In genomic region chr3:103243491-103243890, GRCm38 (mm10) we compare ENCODE assay signal across 24 mouse cellular contexts. TPM values are rescaled to one million over a fixed set of nuclear protein-coding genes. Genes with fewer than 3 reads are reported as not detected.
DNase-seq lines count a peak whose midpoint lies in the region; ATAC-seq lines count a peak whose summit lies in the region.
"Had no signal": no experiment of that assay in that cellular context is flagged by ENCODE, and none has a peak within 500 bp of the region (broad histone marks: within the 10 kb centered on the region; RNA-seq: fewer than 3 reads in every experiment).

No protein-coding gene starts in this region.

- H3K36me3 ChIP-seq in forebrain, embryonic 11.5 days (ENCODE audit: control insufficient read depth, insufficient read depth, low read length): no peaks in the 10 kb centered on the region
- H3K36me3 ChIP-seq in forebrain, embryonic 13.5 days (ENCODE audit: poor library complexity, severe bottlenecking): no peaks in the 10 kb centered on the region
- no peaks in the 10 kb centered on the region for H3K36me3 ChIP-seq in kidney, embryonic 15.5 days
- H3K36me3 ChIP-seq: embryonic facial prominence, embryonic 15.5 days; forebrain, embryonic 12.5 days; G1E; heart, embryonic 15.5 days had no signal

- ATAC-seq in forebrain, embryonic 11.5 days (replicated peaks; ENCODE audit: low FRiP score): no peak
- ATAC-seq in forebrain, embryonic 13.5 days: no peak
- no peak for ATAC-seq in kidney, embryonic 15.5 days (replicated peaks; ENCODE audit: low FRiP score)
- ATAC-seq: CD4-positive, CD25-positive, alpha-beta regulatory T cell, adult 4 months; forebrain, postnatal 0 days had no signal

- H3K4me3 ChIP-seq in forebrain, embryonic 11.5 days (ENCODE audit: low read depth, low read length): no peak overlapping the region
- H3K4me3 ChIP-seq in forebrain, embryonic 13.5 days: no peak overlapping the region
- H3K4me3 ChIP-seq in kidney, embryonic 15.5 days (replicated peaks): no peak overlapping the region
- H3K4me3 ChIP-seq: embryonic facial prominence, embryonic 15.5 days; erythroblast, embryonic 14.5 days; forebrain, embryonic 12.5 days; heart, adult 2 months; heart, embryonic 15.5 days had no signal

- WGBS in forebrain, embryonic 11.5 days: 91% methylated on average over 2 of the region's 2 CpGs
- WGBS in forebrain, embryonic 13.5 days: 87% methylated on average over 2 of the region's 2 CpGs
- 34% methylated on average over 2 of the region's 2 CpGs for WGBS in kidney, embryonic 15.5 days

- no peaks in the 10 kb centered on the region for H3K4me1 ChIP-seq in forebrain, embryonic 11.5 days (replicated peaks; ENCODE audit: control insufficient read depth, insufficient read depth, low read length)
- H3K4me1 ChIP-seq in forebrain, embryonic 13.5 days: no peaks in the 10 kb centered on the region
- H3K4me1 ChIP-seq in kidney, embryonic 15.5 days: no peaks in the 10 kb centered on the region
- H3K4me1 ChIP-seq: embryonic facial prominence, embryonic 15.5 days; forebrain, embryonic 12.5 days; heart, embryonic 15.5 days had no signal

- no peaks in the 10 kb centered on the region; the same call in 1 of the 2 replicates for H3K9me3 ChIP-seq in forebrain, embryonic 11.5 days (ENCODE audit: control insufficient read depth, low read length)
- H3K9me3 ChIP-seq in forebrain, embryonic 13.5 days (replicated peaks): no peaks in the 10 kb centered on the region
- no peaks in the 10 kb centered on the region for H3K9me3 ChIP-seq in kidney, embryonic 15.5 days (replicated peaks)
- H3K9me3 ChIP-seq: embryonic facial prominence, embryonic 15.5 days; forebrain, embryonic 12.5 days; heart, embryonic 15.5 days had no signal

- no peak overlapping the region for H3K27ac ChIP-seq in forebrain, embryonic 11.5 days (ENCODE audit: low read depth, low read length)
- H3K27ac ChIP-seq in forebrain, embryonic 13.5 days: no peak overlapping the region
- H3K27ac ChIP-seq in kidney, embryonic 15.5 days: no peak overlapping the region
- H3K27ac ChIP-seq: embryonic facial prominence, embryonic 15.5 days; forebrain, embryonic 12.5 days; heart, adult 2 months; heart, embryonic 15.5 days had no signal

- no peaks in the 10 kb centered on the region for H3K27me3 ChIP-seq in forebrain, embryonic 11.5 days (ENCODE audit: control insufficient read depth, insufficient read depth, low read length)
- H3K27me3 ChIP-seq in forebrain, embryonic 13.5 days: no peaks in the 10 kb centered on the region
- H3K27me3 ChIP-seq in kidney, embryonic 15.5 days: no peaks in the 10 kb centered on the region
- H3K27me3 ChIP-seq: embryonic facial prominence, embryonic 15.5 days; forebrain, embryonic 12.5 days; heart, embryonic 15.5 days had no signal

- H3K4me2 ChIP-seq in forebrain, embryonic 11.5 days (ENCODE audit: low read depth, low read length, severe bottlenecking): no peak overlapping the region
- no peak overlapping the region for H3K4me2 ChIP-seq in forebrain, embryonic 13.5 days
- no peak overlapping the region for H3K4me2 ChIP-seq in kidney, embryonic 15.5 days
- H3K4me2 ChIP-seq: embryonic facial prominence, embryonic 15.5 days; forebrain, embryonic 12.5 days; heart, embryonic 11.5 days; heart, embryonic 15.5 days had no signal

- DNase-seq in forebrain, embryonic 11.5 days (ENCODE audit: low spot score): peak; percentile 24
- peak; percentile 17 to 29 for DNase-seq in kidney, adult 8-10 months
- DNase-seq in lung, postnatal 36 days: peak; percentile 20
- no peak for DNase-seq in lung, postnatal 4 days
- no peak for DNase-seq in urinary bladder, postnatal 10 days (ENCODE audit: low spot score)
- DNase-seq: adrenal gland, adult 8-10 months; adrenal gland, postnatal 36 days; B cell, adult 2 months; cerebellum, adult 2 months; cerebellum, postnatal 10 days; embryo, embryonic 11 days; forebrain, postnatal 0 days; gastrocnemius, postnatal 14 days; heart, adult 2 months; heart, postnatal 14 days had no signal

- H3K9ac ChIP-seq in forebrain, embryonic 11.5 days (ENCODE audit: low read length): no peak overlapping the region
- no peak overlapping the region for H3K9ac ChIP-seq in forebrain, embryonic 13.5 days
- H3K9ac ChIP-seq in kidney, embryonic 15.5 days: no peak overlapping the region
- H3K9ac ChIP-seq: embryonic facial prominence, embryonic 15.5 days; forebrain, embryonic 12.5 days; forebrain, postnatal 0 days; heart, embryonic 15.5 days had no signal

RNA-seq across cellular contexts. Expression of gene Trim33, which starts 35.6 kb away (rescaled TPM):
- 32.8 and 41.5 TPM in 2 replicates for polyA plus RNA-seq in forebrain, embryonic 11.5 days (2014; fragmentation: Nextera tagmentation; extraction: Ambion mirVana)
- 33.0 and 33.7 TPM in 2 replicates for polyA plus RNA-seq in forebrain, embryonic 13.5 days (2015; fragmentation: Nextera tagmentation; extraction: Ambion mirVana)
- polyA plus RNA-seq in kidney, embryonic 15.5 days (2015; fragmentation: Nextera tagmentation; extraction: Ambion mirVana): 26.7 and 29.7 TPM in 2 replicates

Comparison
In these comparisons a context has a peak if more than half of its experiments do, and no peak if none do; other contexts are left out.
1. DNase-seq: peak in forebrain, embryonic 11.5 days (single experiment), kidney, adult 8-10 months (2 of 2) and lung, postnatal 36 days (single experiment); none in lung, postnatal 4 days (0 of 2) and urinary bladder, postnatal 10 days (single experiment).